Mouse (Mus musculus): ENCODE results near the gene Traf7. TPM values are rescaled to one million over a fixed set of nuclear protein-coding genes. Genes with fewer than 3 reads are reported as not detected.
A peak's percentile ranks its signal among the peaks of the same experiment; 100 is the strongest.

The Traf7 gene
- total and polyA plus RNA-seq, 3 experiments: 121 to 261 TPM; not detected in 1

DNA sequence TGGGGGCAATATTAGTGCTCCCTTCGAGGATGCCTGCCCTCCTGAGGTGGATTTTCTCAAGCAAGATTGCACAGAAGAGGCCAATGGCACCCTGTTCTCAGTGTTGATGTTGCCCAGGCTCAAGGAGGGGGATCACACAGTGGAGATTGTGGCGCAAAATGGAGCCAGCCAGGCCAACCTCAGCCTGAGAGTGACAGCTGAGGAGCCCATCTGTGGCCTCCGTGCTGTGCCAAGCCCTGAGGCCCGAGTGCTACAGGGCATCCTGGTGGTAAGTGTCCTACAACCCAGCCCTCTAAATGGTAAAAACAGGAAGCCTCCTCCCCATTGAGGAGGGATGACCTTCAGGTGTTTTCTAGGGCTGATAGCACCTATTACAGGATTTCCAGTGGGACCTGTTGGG lies 42.1 kb upstream of the Traf7 start:
- Histone ChIP-seq H3K27me3 (ENCODE audit: control insufficient read depth in 1 of 2, insufficient read depth in 2 of 2, low read length in 2 of 2) (no peaks in the 10 kb centered on the region), H3K36me3 (ENCODE audit: control insufficient read depth in 1 of 2, insufficient read depth in 2 of 2, low read length in 2 of 2) (peaks cover 0 to 11% of the 10 kb centered on the region in 2 experiments; a peak in 3 of 4 replicates), H3K4me3 (ENCODE audit: control insufficient read depth in 1 of 2, insufficient read depth in 1 of 2, low read depth in 2 of 2, low read length in 2 of 2) (no peak overlapping the region), H3K79me2 (ENCODE audit: control insufficient read depth, insufficient read depth, low read length, poor library complexity) (no peaks in the 10 kb centered on the region), H3K9ac (ENCODE audit: control insufficient read depth, low read depth, low read length, poor library complexity, severe bottlenecking) (no peak overlapping the region), H3K4me1 (ENCODE audit: control insufficient read depth in 1 of 2, insufficient read depth in 2 of 2, low read length in 2 of 2) (peaks cover 12 to 13% of the 10 kb centered on the region in 2 experiments), H3K9me3 (replicated peaks; ENCODE audit: insufficient read depth, low read length) (no peaks in the 10 kb centered on the region), H3K27ac (ENCODE audit: control insufficient read depth, low read depth, low read length) (no peak overlapping the region)
- no peak for DNase-seq (ENCODE audit: low read depth, low spot score)
- TF ChIP-seq USF2 (IDR thresholded peaks at IDR 0.05; ENCODE audit: borderline replicate concordance in 1 of 2, insufficient read depth in 1 of 2, low read depth in 1 of 2, low read length in 2 of 2): no peak
- no peak for TF ChIP-seq TCF12 (IDR thresholded peaks at IDR 0.05; ENCODE audit: low read depth, low read length)
- no peak for TF ChIP-seq TBP (IDR thresholded peaks at IDR 0.05; ENCODE audit: low read depth, low read length)
- no peak for TF ChIP-seq UBTF (IDR thresholded peaks at IDR 0.05; ENCODE audit: borderline replicate concordance, insufficient read depth, low read depth, low read length)
- no peak for TF ChIP-seq RCOR1 (IDR thresholded peaks at IDR 0.05; ENCODE audit: low read depth, low read length)
- no peak for TF ChIP-seq GATA1 (IDR thresholded peaks at IDR 0.05; ENCODE audit: low read depth, low read length)
- TF ChIP-seq MEF2A (IDR thresholded peaks at IDR 0.05; ENCODE audit: extremely low read depth, insufficient replicate concordance, low read depth, low read length, poor library complexity, severe bottlenecking): no peak
- no peak for TF ChIP-seq MAZ (IDR thresholded peaks at IDR 0.05; ENCODE audit: low read depth, low read length)
- TF ChIP-seq CHD1 (IDR thresholded peaks at IDR 0.05; ENCODE audit: low read depth, low read length): no peak
- no peak for TF ChIP-seq MXI1 (IDR thresholded peaks at IDR 0.05; ENCODE audit: low read depth, low read length)
- no peak for TF ChIP-seq EP300 (IDR thresholded peaks at IDR 0.05; ENCODE audit: low read depth in 1 of 2, low read length in 2 of 2)
- no peak for TF ChIP-seq BHLHE40 (IDR thresholded peaks at IDR 0.05; ENCODE audit: borderline replicate concordance, low read depth, low read length)
- TF ChIP-seq KAT2A (conservative IDR thresholded peaks at IDR 0.05; ENCODE audit: low read depth, low read length): no peak
- TF ChIP-seq JUND (IDR thresholded peaks at IDR 0.05; ENCODE audit: low read depth, low read length): no peak
- no peak for TF ChIP-seq MAFK (IDR thresholded peaks at IDR 0.05; ENCODE audit: borderline replicate concordance, low read depth, low read length)

GRCm38 (mm10) chr17:24567034-24567779 lies 39.5 kb upstream of the Traf7 start:
- TF ChIP-seq MXI1 (IDR thresholded peaks at IDR 0.05; ENCODE audit: low read depth, low read length) (no peak), MYB (IDR thresholded peaks at IDR 0.05; ENCODE audit: low read depth, low read length) (no peak), SIN3A (IDR thresholded peaks at IDR 0.05; ENCODE audit: low read length) (peak; percentile 41; the same call in 1 of the 2 replicates), EP300 (IDR thresholded peaks at IDR 0.05; ENCODE audit: low read depth in 1 of 2, low read length in 2 of 2) (no peak), MAZ (IDR thresholded peaks at IDR 0.05; ENCODE audit: low read depth, low read length) (no peak; the same call in 1 of the 2 replicates)
- H3K4me1 ChIP-seq (ENCODE audit: control insufficient read depth in 1 of 2, insufficient read depth in 2 of 2, low read length in 2 of 2): peaks cover 12 to 13% of the 10 kb centered on the region in 2 experiments
- DNase-seq (ENCODE audit: low read depth, low spot score): peak; percentile 89
- H3K4me3 ChIP-seq (ENCODE audit: control insufficient read depth in 1 of 2, insufficient read depth in 1 of 2, low read depth in 2 of 2, low read length in 2 of 2): no peak overlapping the region
- H3K27me3 ChIP-seq (ENCODE audit: control insufficient read depth in 1 of 2, insufficient read depth in 2 of 2, low read length in 2 of 2): no peaks in the 10 kb centered on the region
- H3K27ac ChIP-seq (ENCODE audit: control insufficient read depth, low read depth, low read length): peak overlapping the region; percentile 19
- no peaks in the 10 kb centered on the region for H3K9me3 ChIP-seq (replicated peaks; ENCODE audit: insufficient read depth, low read length)
- H3K36me3 ChIP-seq (ENCODE audit: control insufficient read depth in 1 of 2, insufficient read depth in 2 of 2, low read length in 2 of 2): peaks cover 0 to 11% of the 10 kb centered on the region in 2 experiments; a peak in 3 of 4 replicates
- no peaks in the 10 kb centered on the region for H3K79me2 ChIP-seq (ENCODE audit: control insufficient read depth, insufficient read depth, low read length, poor library complexity)
- H3K9ac ChIP-seq (ENCODE audit: control insufficient read depth, low read depth, low read length, poor library complexity, severe bottlenecking): peak overlapping the region; percentile 38
